Mouse (Mus musculus) embryonic fibroblast, embryonic 13.5 days (primary cell): Measurements from ENCODE around the gene Snx22.

Source experiments
- CTCF ChIP-seq: IDR thresholded peaks from 2 replicates; pipeline ENCODE4 v1.5.1; 2011; ENCODE audit warnings: mild to moderate bottlenecking, control low read depth, low read length, moderate library complexity, borderline replicate concordance; ENCODE audit not compliant: insufficient read depth
- POLR2A ChIP-seq: IDR thresholded peaks from 2 replicates; pipeline ENCODE4 v1.6.1; 2011; ENCODE audit warnings: low read depth, mild to moderate bottlenecking, control low read depth, low read length, moderate library complexity

- TF ChIP-seq POLR2A, result no peak
- TF ChIP-seq CTCF, result no peak
These were observed 3.2 kb upstream of the Snx22 start for GRCm38 (mm10) chr9:66072754-66073153.
